Mouse (Mus musculus) naive thymus-derived CD4-positive, alpha-beta T cell, adult 5 months (primary cell): ENCODE measurements around the gene Hist1h2ad. TPM values are rescaled to one million over a fixed set of nuclear protein-coding genes. Genes with fewer than 3 reads are reported as not detected.

Experiments used
- polyA plus RNA-seq: library from polyadenylated mRNA; unstranded; fragments of 100-300 nt; shearing (Covaris generic); gene quantifications from one replicate; pipeline ENCODE4 v1.2.1, GENCODE M21; 2017

Hist1h2ad gene
- not detected for polyA plus RNA-seq

GRCm38 (mm10) chr13:23573898-23574524, at the start of gene Hist1h2ad, which contains the start of gene Hist1h2bf:
Gene Hist1h2ad (plus strand): TSS chr13:23574381.
Gene Hist1h2bf (minus strand): TSS chr13:23574196.

GRCm38 (mm10) chr13:23530901-23531875, 43.0 kb upstream of the Hist1h2ad start, which contains the start of gene Hist1h4h:
Gene Hist1h4h (plus strand): TSS chr13:23531050.

GRCm38 (mm10) chr13:23533560-23534367, 40.4 kb upstream of the Hist1h2ad start, which contains the start of gene Hist1h2af:
Gene Hist1h2af (plus strand): TSS chr13:23533906.

DNA sequence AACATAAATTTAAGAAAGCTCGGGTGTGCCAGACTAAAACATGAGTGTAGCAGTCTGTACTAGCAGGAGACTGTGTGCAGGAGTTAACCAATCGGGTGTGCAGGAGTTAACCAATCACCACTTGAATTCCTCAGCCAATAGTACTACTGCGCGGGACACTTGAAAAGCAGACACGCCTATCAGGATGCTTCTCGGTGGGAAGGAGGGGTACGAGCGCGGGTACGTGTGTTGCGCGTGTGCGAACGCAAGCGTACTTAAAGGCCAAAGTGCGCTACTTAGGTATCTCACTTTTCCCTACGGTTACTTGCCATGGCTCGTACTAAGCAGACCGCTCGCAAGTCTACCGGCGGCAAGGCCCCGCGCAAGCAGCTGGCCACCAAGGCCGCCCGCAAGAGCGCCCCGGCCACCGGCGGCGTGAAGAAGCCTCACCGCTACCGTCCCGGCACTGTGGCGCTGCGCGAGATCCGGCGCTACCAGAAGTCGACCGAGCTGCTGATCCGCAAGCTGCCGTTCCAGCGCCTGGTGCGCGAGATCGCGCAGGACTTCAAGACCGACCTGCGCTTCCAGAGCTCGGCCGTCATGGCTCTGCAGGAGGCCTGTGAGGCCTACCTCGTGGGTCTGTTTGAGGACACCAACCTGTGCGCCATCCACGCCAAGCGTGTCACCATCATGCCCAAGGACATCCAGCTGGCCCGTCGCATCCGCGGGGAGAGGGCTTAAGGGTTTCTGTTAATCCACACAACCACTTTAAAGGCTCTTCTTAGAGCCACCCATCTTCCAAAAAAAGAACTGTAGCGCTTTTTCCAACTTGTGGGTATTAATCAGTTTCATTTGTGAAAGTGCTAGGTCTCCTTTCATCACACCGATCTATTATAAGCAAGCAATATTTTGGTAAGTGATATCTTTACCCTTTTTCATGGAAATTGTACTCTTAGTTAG, 38.8 kb upstream of the Hist1h2ad start, which contains the start of gene Hist1h3g:
TSS of gene Hist1h3g (plus strand) at position 286 of the 939 bp plus-strand sequence.

GRCm38 (mm10) chr13:23542999-23543607, 31.1 kb upstream of the Hist1h2ad start, which contains the start of gene Hist1h2bh:
Gene Hist1h2bh (minus strand): TSS chr13:23543392.

DNA sequence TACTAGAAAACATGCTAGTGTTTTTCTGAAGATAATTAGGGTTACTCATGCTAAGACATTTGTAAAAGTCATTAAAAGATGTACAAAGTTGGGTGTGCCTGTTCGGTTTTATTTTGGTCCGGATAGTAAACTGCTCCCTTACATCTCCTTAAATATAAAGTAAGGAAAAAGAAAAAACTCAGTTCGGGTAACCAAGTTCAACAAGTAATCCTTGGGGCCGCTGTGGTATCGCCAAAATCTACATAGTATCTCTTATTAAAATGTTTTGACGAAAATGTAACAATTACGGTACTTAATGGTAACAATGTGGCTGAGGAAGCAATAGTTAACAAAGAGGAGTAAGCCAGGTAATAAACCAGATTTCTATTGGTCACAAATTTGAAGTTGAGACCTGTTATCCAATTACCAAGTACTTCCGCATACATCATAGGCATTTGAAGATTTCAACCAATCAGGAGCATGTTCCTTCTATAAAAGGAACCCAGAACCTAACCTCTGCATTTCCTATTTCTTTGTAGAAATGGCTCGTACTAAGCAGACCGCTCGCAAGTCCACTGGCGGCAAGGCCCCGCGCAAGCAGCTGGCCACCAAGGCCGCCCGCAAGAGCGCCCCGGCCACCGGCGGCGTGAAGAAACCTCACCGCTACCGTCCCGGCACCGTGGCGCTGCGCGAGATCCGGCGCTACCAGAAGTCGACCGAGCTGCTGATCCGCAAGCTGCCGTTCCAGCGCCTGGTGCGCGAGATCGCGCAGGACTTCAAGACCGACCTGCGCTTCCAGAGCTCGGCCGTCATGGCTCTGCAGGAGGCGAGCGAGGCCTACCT, 30.0 kb upstream of the Hist1h2ad start, which contains the start of gene Hist1h3f:
TSS of gene Hist1h3f (plus strand) at position 88 of the 822 bp plus-strand sequence.

DNA sequence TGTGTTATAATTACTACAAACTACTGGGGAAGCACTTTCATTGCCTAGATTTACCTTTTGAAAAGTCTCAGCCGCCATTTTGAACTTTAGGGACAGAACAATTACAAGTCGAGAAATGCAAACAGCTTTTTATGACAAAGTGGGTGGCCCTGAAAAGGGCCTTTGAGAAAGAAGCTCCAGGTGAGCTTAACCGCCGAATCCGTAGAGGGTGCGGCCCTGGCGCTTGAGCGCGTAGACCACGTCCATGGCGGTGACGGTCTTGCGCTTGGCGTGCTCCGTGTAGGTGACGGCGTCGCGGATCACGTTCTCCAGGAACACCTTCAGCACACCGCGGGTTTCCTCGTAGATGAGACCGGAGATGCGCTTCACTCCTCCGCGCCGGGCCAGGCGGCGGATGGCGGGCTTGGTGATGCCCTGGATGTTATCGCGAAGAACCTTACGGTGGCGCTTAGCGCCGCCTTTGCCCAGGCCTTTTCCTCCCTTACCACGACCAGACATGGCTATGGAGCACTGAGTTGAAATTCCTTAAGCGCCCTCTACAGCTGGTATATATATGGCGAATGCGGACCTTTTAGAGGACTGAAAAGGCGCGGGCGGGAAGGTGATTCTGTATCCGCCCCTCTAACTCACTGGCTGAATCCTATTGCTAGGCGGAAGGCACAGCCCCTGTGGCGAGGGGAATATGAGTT, 22.9 kb upstream of the Hist1h2ad start, which contains the start of gene Hist1h4f:
TSS of gene Hist1h4f (minus strand) at position 503 of the 689 bp plus-strand sequence.

DNA sequence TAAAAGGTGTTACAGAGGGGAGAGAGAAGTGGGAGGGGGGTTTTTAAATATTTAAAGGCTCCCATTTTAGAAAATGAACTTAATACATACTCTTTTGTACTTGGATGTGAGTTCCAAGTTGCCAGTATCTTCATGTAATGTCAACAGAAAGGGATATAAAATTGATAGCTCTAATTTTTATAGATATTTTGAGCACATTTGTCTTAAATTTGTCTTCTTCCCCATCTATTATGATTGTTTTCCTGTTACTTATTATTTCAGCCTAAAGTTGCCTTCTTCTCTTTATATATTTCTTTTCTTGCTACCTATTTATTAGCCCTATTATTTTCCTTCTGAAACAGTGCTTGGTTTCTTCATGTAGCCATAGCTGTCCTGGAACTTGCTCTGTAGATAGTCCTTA, 21.2 kb upstream of the Hist1h2ad start, which contains the start of gene Hist1h1d:
TSS of gene Hist1h1d (plus strand) at position 301 of the 400 bp plus-strand sequence.

DNA sequence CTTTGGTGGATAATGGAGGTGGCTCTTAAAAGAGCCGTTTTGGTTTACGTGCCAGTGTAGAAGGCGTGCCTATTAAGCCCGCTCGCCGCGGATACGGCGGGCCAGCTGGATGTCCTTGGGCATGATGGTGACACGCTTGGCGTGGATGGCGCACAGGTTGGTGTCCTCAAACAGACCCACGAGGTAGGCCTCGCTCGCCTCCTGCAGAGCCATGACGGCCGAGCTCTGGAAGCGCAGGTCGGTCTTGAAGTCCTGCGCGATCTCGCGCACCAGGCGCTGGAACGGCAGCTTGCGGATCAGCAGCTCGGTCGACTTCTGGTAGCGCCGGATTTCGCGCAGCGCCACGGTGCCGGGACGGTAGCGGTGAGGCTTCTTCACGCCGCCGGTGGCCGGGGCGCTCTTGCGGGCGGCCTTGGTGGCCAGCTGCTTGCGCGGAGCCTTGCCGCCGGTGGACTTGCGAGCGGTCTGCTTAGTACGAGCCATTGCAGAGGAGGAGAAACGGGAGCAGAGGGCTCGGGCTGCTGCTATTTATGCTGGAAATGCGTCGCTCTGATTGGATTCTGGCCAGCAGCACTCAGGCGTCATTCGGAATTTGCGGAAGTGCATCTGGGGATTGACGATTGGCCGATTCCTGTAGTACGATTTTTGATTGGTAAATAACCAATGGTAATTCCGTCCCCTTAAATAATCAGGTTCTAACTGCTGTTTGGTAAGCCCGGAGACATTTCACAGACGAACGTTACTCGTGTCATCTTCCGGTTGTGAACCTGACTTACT, 12.1 kb upstream of the Hist1h2ad start, which contains the start of gene Hist1h3e:
TSS of gene Hist1h3e (minus strand) at position 487 of the 777 bp plus-strand sequence.

DNA sequence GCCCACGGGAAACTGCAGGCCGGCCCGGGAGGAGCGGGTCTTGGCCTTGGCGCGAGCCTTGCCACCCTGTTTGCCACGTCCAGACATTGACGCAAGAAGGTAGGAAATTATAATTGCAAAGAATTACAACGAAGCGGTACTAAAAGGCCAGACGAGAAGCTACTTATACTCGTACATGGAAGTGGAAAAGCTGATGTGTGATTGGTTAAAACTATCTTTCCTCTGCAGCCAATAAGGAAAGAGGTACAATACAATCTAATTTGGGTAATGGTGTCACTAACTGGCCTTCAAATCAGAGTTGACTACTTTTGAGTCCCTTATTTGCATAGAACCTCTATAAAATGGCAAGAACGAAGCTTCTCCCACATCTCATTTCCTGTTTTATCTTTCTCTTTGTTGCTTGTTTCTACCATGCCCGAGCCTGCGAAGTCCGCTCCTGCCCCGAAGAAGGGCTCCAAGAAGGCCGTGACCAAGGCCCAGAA, 3.1 kb upstream of the Hist1h2ad start, which contains the start of the genes Hist1h2ae and Hist1h2bg:
TSS of gene Hist1h2ae (minus strand) at position 199 of the 482 bp plus-strand sequence.
TSS of gene Hist1h2bg (plus strand) at position 375 of the 482 bp plus-strand sequence.

GRCm38 (mm10) chr13:23575271-23575851, 1.2 kb downstream of the Hist1h2ad start, which contains the start of gene Hist1h3d:
Gene Hist1h3d (plus strand): TSS chr13:23575763.

GRCm38 (mm10) chr13:23581408-23582218, 7.4 kb downstream of the Hist1h2ad start, which contains the start of gene Hist1h4d:
Gene Hist1h4d (plus strand): TSS chr13:23581598.

DNA sequence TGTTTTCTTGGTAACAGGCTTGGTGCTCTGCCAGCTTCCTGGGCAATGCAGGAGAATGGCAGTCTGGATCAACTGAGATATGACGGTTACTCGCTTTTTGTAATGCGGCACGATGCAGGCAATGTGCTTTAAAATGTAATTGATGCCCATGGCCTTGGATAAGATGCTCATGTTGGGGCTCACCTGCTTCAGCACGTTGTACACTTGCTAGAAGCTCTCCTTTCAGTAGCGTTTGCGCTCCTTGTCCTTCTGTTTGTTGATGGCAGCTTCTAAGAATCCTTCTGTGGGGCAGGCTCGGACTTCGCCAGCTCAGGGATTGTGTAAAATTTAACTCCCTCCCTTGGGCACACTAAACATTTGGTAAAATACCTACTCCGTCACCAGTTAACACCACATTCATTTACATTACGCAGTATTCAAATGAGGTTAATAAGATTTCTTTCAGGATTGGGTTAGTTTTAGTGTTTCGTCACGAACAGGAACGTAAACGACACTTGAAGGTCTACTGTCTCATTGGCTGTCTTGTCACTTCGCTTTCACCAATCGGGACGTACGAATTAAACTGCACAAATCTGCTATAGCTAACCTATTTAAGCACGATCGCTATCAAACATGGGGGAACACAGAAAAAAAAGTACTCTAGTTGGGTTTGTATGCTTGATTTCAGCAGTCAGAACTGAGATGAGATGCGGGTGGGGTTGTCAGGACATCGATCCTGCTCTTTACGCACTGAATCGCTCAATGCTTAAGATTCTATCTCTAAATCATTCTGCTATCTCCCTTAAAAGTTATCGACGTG, 46.8 kb downstream of the Hist1h2ad start, which contains the start of gene Hist1h2be:
TSS of gene Hist1h2be (minus strand) at position 392 of the 799 bp plus-strand sequence.

GRCm38 (mm10) chr13:23622175-23622671, 48.0 kb downstream of the Hist1h2ad start, which contains the start of gene Hist1h1e:
Gene Hist1h1e (minus strand): TSS chr13:23622558.

